Mouse (Mus musculus): Measurements from ENCODE around the gene Itgam.

DNA sequence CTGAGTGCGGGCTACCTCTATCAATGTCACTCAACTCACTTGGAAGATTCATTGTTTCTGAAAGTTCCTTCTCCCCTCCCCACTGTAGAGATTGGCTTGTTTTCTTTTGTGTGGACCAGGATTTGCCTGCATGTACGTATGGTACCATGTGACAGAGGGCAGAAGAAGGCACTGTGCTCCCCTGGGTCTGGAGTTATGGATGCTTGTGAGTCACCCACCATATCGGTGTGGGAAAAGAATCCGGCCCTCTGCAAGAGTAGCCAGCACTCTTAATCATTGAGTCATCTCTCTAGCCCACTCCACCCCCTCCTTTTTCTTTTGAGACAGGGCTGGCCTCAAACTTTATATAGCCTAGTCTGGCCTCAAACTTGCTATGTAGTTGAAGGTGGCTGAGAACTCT lies 37.5 kb upstream of the Itgam start:
- TF ChIP-seq CTCF (IDR thresholded peaks at IDR 0.05; ENCODE audit: extremely low read depth, insufficient read depth, low read length) = no peak
- no peak for TF ChIP-seq POLR2A (IDR thresholded peaks at IDR 0.05; ENCODE audit: extremely low read depth, insufficient read depth, low read length)
